Mouse (Mus musculus) ES-E14 (cell line): Measurements from ENCODE around the gene Snap91. TPM values are rescaled to one million over a fixed set of nuclear protein-coding genes. Genes with fewer than 3 reads are reported as not detected.

Experiments used
- DNase-seq: peaks from one replicate; pipeline ENCODE4 v3.0.0-alpha.2; 2013; ENCODE audit warnings: low read depth, low spot score
- H3K27ac ChIP-seq: 2 replicates; pipeline ENCODE4 v1.5.1; 2012; ENCODE audit warnings: low read depth, mild to moderate bottlenecking, low read length, moderate library complexity, mixed read lengths; ENCODE audit not compliant: poor library complexity, insufficient read depth, severe bottlenecking
- H3K36me3 ChIP-seq: 2 replicates; pipeline ENCODE4 v1.6.1; 2012; ENCODE audit warnings: mild to moderate bottlenecking, low read length, moderate library complexity, mixed read lengths; ENCODE audit not compliant: control insufficient read depth, poor library complexity, insufficient read depth, severe bottlenecking
- H3K4me1 ChIP-seq, 2 experiments: fragments of 150-350 bp in 1 of 2; sonication (generic) in 1 of 2; 2 replicates each; pipeline ENCODE4 v1.6.1; 2012; ENCODE audit warnings: low read length in 2 of 2, mild to moderate bottlenecking in 1 of 2, mixed read lengths in 1 of 2; ENCODE audit not compliant: control insufficient read depth in 2 of 2, insufficient read depth in 2 of 2, poor library complexity in 1 of 2
- H3K4me3 ChIP-seq, 2 experiments: fragments of 150-350 bp in 1 of 2; sonication (generic) in 1 of 2; 2 replicates each; pipeline ENCODE4 v1.5.1; 2012; ENCODE audit warnings: low read length in 2 of 2, low read depth in 1 of 2, mild to moderate bottlenecking in 1 of 2, mixed read lengths in 1 of 2; ENCODE audit not compliant: insufficient read depth in 1 of 2, poor library complexity in 1 of 2, severe bottlenecking in 1 of 2
- H3K9ac ChIP-seq: 2 replicates; pipeline ENCODE4 v1.6.1; 2012; ENCODE audit warnings: low read depth, mild to moderate bottlenecking, low read length, mixed read lengths; ENCODE audit not compliant: poor library complexity, insufficient read depth, severe bottlenecking
- H3K9me3 ChIP-seq: fragments of 150-350 bp; sonication (generic); 2 replicates; pipeline ENCODE4 v1.6.1; 2012; ENCODE audit warnings: low read depth, mild to moderate bottlenecking, low read length; ENCODE audit not compliant: control insufficient read depth, insufficient read depth
- CHD2 ChIP-seq: IDR thresholded peaks from 2 replicates; pipeline ENCODE4 v1.6.1; 2014; ENCODE audit warnings: mild to moderate bottlenecking, low read depth, low read length, inconsistent platforms
- HCFC1 ChIP-seq: IDR thresholded peaks from 2 replicates; pipeline ENCODE4 v1.6.1; 2012; ENCODE audit warnings: low read length, inconsistent platforms, borderline replicate concordance; ENCODE audit not compliant: insufficient read depth
- MAFK ChIP-seq: IDR thresholded peaks from 2 replicates; pipeline ENCODE4 v1.6.1; 2014; ENCODE audit warnings: mild to moderate bottlenecking, low read depth, low read length, inconsistent platforms; ENCODE audit not compliant: insufficient read depth
- ZC3H11A ChIP-seq: IDR thresholded peaks from 2 replicates; pipeline ENCODE4 v1.6.1; 2012; ENCODE audit warnings: low read depth, mild to moderate bottlenecking, inconsistent platforms, low read length, borderline replicate concordance
- ZNF384 ChIP-seq: IDR thresholded peaks from 2 replicates; pipeline ENCODE4 v1.6.1; 2012; ENCODE audit warnings: low read depth, low read length, inconsistent platforms
- in situ Hi-C, 2 experiments: fragments of 600-800 bp; cut with MboI; formaldehyde crosslinking; loops; one replicate each; pipeline ENCODE4 v1.15.1; 2025; ENCODE audit warnings: low sequenced_read_pairs in 2 of 2, inconsistent platforms in 1 of 2; ENCODE audit not compliant: unreplicated experiment in 2 of 2
- total RNA-seq: library from RNA; depleted of rRNA; stranded (reverse); fragments of 300-350 nt; gene quantifications from 2 replicates; pipeline ENCODE4 v1.2.3, GENCODE M21; 2012

Snap91 gene
- total RNA-seq, 1 experiment: 0.80 TPM

GRCm38 (mm10) chr9:86873681-86874080 is 6.8 kb downstream of the Snap91 start:
- no peak overlapping the region for H3K9ac ChIP-seq
- H3K4me1 ChIP-seq: no peaks in the 10 kb centered on the region
- in situ Hi-C loops: no loop called here
- no peak overlapping the region for H3K27ac ChIP-seq
- no peak overlapping the region for H3K4me3 ChIP-seq
- TF ChIP-seq MAFK (no peak), ZNF384 (no peak), ZC3H11A (no peak), CHD2 (no peak), HCFC1 (no peak)
- DNase-seq: no peak
- H3K9me3 ChIP-seq: no peaks in the 10 kb centered on the region
- no peaks in the 10 kb centered on the region for H3K36me3 ChIP-seq

GRCm38 (mm10) chr9:86869586-86870338 is 10.7 kb downstream of the Snap91 start:
- in situ Hi-C loops: no loop called here
- no peak for TF ChIP-seq HCFC1
- TF ChIP-seq MAFK: no peak
- no peak overlapping the region for H3K4me3 ChIP-seq

GRCm38 (mm10) chr9:86858101-86858500 is 22.4 kb downstream of the Snap91 start:
- in situ Hi-C loops: no loop called here
- Histone ChIP-seq H3K9ac (no peak overlapping the region), H3K4me3 (no peak overlapping the region), H3K27ac (no peak overlapping the region), H3K36me3 (no peaks in the 10 kb centered on the region), H3K9me3 (no peaks in the 10 kb centered on the region), H3K4me1 (no peaks in the 10 kb centered on the region)
- no peak for DNase-seq
- TF ChIP-seq CHD2 (no peak), ZNF384 (no peak), ZC3H11A (no peak)

More at GRCm38 (mm10) chr9:86869586-86870338, 10.7 kb downstream of the Snap91 start:
- Histone ChIP-seq H3K27ac (no peak overlapping the region), H3K36me3 (no peaks in the 10 kb centered on the region), H3K9ac (no peak overlapping the region), H3K9me3 (no peaks in the 10 kb centered on the region), H3K4me1 (no peaks in the 10 kb centered on the region)
- DNase-seq: no peak

GRCm38 (mm10) chr9:86857626-86858025 is 22.8 kb downstream of the Snap91 start:
- DNase-seq: no peak
- Histone ChIP-seq H3K9ac (no peak overlapping the region), H3K9me3 (no peaks in the 10 kb centered on the region), H3K36me3 (no peaks in the 10 kb centered on the region), H3K4me3 (no peak overlapping the region), H3K4me1 (no peaks in the 10 kb centered on the region), H3K27ac (no peak overlapping the region)
- TF ChIP-seq CHD2: no peak
- no peak for TF ChIP-seq MAFK
- TF ChIP-seq ZNF384: no peak
- TF ChIP-seq HCFC1: no peak
- no peak for TF ChIP-seq ZC3H11A
- in situ Hi-C loops: no loop called here

- Histone ChIP-seq H3K9me3 (no peaks in the 10 kb centered on the region), H3K4me3 (no peak overlapping the region), H3K9ac (no peak overlapping the region), H3K36me3 (no peaks in the 10 kb centered on the region), H3K4me1 (no peaks in the 10 kb centered on the region), H3K27ac (no peak overlapping the region)
- no peak for TF ChIP-seq CHD2
- DNase-seq: no peak
- in situ Hi-C loops: no loop called here
These were observed 27.6 kb downstream of the Snap91 start for GRCm38 (mm10) chr9:86852861-86853260.
